Mouse (Mus musculus): ENCODE measurements around the gene Gls.

GRCm38 (mm10) chr1:52267606-52268005 is 34.6 kb upstream of the Gls start:
- TF ChIP-seq EP300 (optimal IDR thresholded peaks at IDR 0.05) (no peak), CTCF (IDR thresholded peaks at IDR 0.05; ENCODE audit: low read depth) (peak; percentile 71)
